Mouse (Mus musculus) embryo, embryonic 11.5 days (tissue): ENCODE measurements around the gene Bcan.

Source experiments
- DNase-seq: peaks from one replicate; pipeline ENCODE4 v3.0.0-alpha.2; 2012; ENCODE audit warnings: low read depth, low spot score

Bcan gene

DNA sequence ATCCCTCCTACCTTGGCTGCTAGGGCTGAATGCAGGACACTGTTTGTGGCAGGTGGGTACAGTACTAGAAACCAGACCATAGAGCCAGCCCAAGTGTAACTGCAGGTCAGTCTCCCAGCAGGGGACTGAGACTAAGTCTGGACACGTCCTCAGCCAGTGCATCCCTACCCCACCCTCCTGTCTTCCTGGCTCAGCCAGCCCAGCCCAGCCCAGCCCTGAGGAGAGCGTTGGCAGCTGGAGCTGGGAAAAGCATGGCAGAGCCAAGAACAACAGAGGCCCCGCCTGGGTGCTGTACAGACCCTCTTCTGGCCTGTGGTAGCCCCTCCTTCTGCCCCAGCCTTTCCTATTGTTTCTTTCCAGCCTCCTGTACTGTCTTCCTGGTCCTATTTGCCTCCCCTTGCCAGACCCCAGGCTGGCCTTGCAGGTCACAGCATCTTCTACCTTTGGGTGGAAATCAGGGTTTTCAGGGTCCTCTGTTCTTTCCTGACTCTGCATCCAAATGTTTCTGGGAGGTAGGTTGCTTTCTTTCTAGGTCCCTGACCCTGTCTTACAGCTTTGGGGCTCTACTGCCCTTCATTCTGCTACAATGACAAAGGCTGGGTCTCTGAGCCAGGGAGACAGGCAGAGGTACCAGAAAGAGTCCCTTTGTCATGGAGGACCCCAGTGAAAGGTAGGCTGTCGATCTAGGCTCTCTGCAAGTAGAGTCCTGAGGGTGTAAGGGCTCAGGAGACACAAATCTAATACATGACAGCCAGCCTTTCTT, 55.0 kb downstream of the Bcan start:
- DNase-seq: no peak

GRCm38 (mm10) chr3:87943586-87943985, 56.4 kb downstream of the Bcan start:
- no peak for DNase-seq

GRCm38 (mm10) chr3:87942471-87942870, 57.6 kb downstream of the Bcan start:
- no peak for DNase-seq

DNA sequence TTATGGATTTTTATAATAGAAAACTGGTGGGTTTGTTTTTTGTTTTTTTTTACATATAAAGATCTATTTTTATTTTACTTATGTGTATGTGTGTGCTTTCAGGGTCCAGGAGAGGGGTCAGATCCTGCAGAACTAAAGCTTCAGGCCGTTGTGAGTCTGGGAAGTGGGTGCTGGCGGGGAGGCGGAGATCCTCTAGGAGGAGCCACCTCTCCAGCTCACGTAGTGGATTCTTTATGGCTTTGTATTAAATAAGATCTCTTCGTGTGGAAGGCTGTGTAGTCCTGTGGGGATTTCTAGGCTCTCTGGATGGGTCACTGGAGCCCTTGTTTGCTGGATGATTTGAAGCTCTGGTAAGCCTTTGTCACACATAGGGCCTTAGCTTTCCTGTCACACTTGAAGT, 59.4 kb downstream of the Bcan start:
- no peak for DNase-seq
